Mouse (Mus musculus) left cerebral cortex, adult 2 months (tissue): ENCODE measurements around the gene Chpf. TPM values are rescaled to one million over a fixed set of nuclear protein-coding genes. Genes with fewer than 3 reads are reported as not detected.
A peak's percentile ranks its signal among the peaks of the same experiment; 100 is the strongest.

Source experiments
- DNase-seq, 2 experiments: peaks; one replicate each; pipeline ENCODE4 v3.0.0; 2021 to 2022; ENCODE audit warnings: low spot score in 2 of 2, mixed read lengths in 1 of 2; ENCODE audit errors: extremely low spot score in 1 of 2
- H3K27ac ChIP-seq: fragments of 200-600 bp; 2 replicates; pipeline ENCODE4 v1.8.1; 2022
- H3K4me3 ChIP-seq: fragments of 200-600 bp; 2 replicates; pipeline ENCODE4 v1.8.1; 2022
- CTCF ChIP-seq: fragments of 200-600 bp; IDR thresholded peaks from 2 replicates; pipeline ENCODE4 v1.8.1; 2022; ENCODE audit warnings: antibody characterized with exemption, mild to moderate bottlenecking, moderate library complexity
- intact Hi-C: fragments of 180-260 bp; cut with DNase I; formaldehyde crosslinking; loops from one replicate; pipeline ENCODE4 v1.15.1; 2025
- total RNA-seq, 2 experiments: library from RNA; stranded (reverse); gene quantifications; 2 replicates each; pipeline ENCODE4 v1.2.3; 2021

Chpf gene
- total RNA-seq, 2 experiments from 2014 or later = 80.5 to 87.3 TPM

DNA sequence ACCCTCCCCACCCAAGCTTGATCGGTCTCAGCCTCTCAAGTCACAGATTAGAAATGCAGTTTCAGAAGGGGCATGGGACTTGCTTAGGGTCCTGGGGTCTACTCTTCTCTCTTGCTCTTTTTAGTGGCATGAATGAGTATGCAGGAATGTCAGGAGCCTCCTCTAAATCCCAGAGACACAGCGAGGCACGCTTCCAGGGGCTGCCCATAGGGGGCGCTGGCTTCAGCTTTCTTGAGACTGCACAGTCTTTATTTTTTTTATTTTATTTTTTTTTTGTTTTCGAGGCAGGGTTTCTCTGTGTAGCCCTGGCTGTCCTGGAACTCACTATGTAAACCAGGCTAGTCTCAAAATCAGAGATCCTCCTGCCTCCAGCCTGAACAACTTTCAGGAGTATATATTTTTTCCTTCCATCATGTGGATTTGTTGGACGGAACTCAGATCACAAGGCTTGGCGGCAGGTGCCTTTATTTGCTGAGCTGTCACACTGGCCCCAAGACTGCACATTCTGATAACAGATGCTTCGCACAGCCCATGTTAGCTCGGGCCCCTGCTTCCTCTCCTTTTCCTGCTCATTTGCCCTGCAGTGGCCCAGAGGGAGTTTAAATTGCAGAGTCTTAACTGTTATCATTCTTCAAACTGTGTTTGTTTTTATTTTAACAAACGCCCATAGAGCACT, 53.2 kb downstream of the Chpf start:
- DNase-seq = peak in 1 of 2 experiments; percentile 52
- Histone ChIP-seq H3K4me3 (no peak overlapping the region), H3K27ac (no peak overlapping the region)
- TF ChIP-seq CTCF = peak; percentile 78
- intact Hi-C loops = no loop called here

Other genes starting within 250 kb of the Chpf start
- not detected for gene A630095N17Rik, start 247.2 kb downstream of the Chpf start, total RNA-seq
- 100 to 1,000 TPM in 1 of 2 experiments, 10 to 100 TPM in 1; 93.6 to 102 TPM for gene Dnajb2, start 242.9 kb downstream of the Chpf start, total RNA-seq
- gene Ptprn, start 214.8 kb downstream of the Chpf start, total RNA-seq = 100 to 1,000 TPM; 507 to 550 TPM
- 100 to 1,000 TPM; 144 to 184 TPM for gene Resp18, start 200.9 kb downstream of the Chpf start, total RNA-seq
- gene Dnpep, start 161.3 kb downstream of the Chpf start, total RNA-seq = 10 to 100 TPM; 49.4 to 53.0 TPM
- 1 to 10 TPM in 1 of 2 experiments, under 1 TPM in 1; 0.77 to 1.7 TPM for gene Des, start 119.0 kb downstream of the Chpf start, total RNA-seq
- 100 to 1,000 TPM; 199 to 215 TPM for gene Speg, start 104.0 kb downstream of the Chpf start, total RNA-seq
- gene Gmppa, start 43.4 kb downstream of the Chpf start, total RNA-seq = 10 to 100 TPM; 65.0 to 69.4 TPM
- gene Asic4, start 28.9 kb downstream of the Chpf start, total RNA-seq = 10 to 100 TPM in 1 of 2 experiments, 1 to 10 TPM in 1; 8.7 to 13.2 TPM
- 100 to 1,000 TPM; 110 to 112 TPM for gene Tmem198, start 225 bp upstream of the Chpf start, total RNA-seq
- 10 to 100 TPM; 29.3 to 29.8 TPM for gene Obsl1, start 27.1 kb upstream of the Chpf start, total RNA-seq
- 10 to 100 TPM; 24.8 to 30.1 TPM for gene Inha, start 27.8 kb upstream of the Chpf start, total RNA-seq
- gene Stk11ip, start 42.2 kb upstream of the Chpf start, total RNA-seq = 10 to 100 TPM; 34.3 to 35.8 TPM
- gene Slc4a3, start 67.0 kb upstream of the Chpf start, total RNA-seq = 100 to 1,000 TPM; 180 to 185 TPM